Mouse (Mus musculus) cerebellum, adult 2 months (tissue): ENCODE results near the gene Dab2.

ENCODE experiments used
- CTCF ChIP-seq: fragments of 200-500 bp; IDR thresholded peaks from 2 replicates; pipeline ENCODE4 v1.5.1; 2011; ENCODE audit warnings: low read depth, mild to moderate bottlenecking, control low read depth, low read length, moderate library complexity, borderline replicate concordance; ENCODE audit not compliant: insufficient read depth
- POLR2A ChIP-seq: fragments of 200-500 bp; IDR thresholded peaks from 2 replicates; pipeline ENCODE4 v1.6.1; 2011; ENCODE audit warnings: low read length, control low read depth, borderline replicate concordance; ENCODE audit not compliant: insufficient read depth

GRCm38 (mm10) chr15:6468845-6469244 lies 169.3 kb downstream of the Dab2 start:
- TF ChIP-seq POLR2A = no peak
- no peak for TF ChIP-seq CTCF
